ENCODE assay signal across 8 mouse cellular contexts in the genomic region with DNA sequence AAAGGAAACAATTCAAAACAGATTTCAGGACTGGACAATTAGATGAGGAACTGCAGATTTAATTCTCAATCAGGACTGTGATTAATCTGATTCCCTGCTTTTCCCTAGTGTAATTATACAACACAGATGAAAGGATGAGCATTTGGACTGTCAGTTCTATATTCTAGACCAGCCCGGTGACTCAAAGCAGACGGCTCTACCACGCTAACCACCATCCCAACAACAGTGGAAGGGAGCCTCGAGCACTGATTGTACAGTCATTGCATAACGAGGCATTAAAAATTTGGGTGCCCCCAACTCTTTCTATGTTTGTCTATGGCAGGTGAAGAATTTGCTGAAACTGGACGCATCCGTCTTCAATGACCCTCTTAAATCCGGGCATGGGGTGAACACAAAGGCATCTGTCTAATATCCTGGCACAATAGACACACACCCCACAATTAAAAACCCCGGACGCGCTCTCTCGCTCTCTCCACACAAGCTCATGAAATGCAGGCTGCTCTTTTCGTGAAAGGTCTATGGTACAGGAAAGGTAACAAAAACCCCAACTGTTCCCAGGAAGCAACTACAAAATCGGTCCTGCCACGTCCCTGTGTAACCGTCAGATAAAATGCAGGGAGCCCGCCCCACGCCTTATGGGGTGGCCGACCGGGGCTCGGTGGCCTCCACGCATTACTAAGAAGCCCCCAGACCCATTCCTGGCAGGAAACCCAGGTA. TPM values are rescaled to one million over a fixed set of nuclear protein-coding genes. Genes with fewer than 3 reads are reported as not detected.
A peak's percentile ranks its signal among the peaks of the same experiment; 100 is the strongest.
DNase-seq lines count a peak whose midpoint lies in the region; ATAC-seq and TF ChIP-seq lines count a peak whose summit lies in the region.

No protein-coding gene starts in this region.

- no peaks in the 10 kb centered on the region for H3K36me3 ChIP-seq in CH12.LX (replicated peaks in 1 of 2; ENCODE audit: control insufficient read depth in 1 of 2, insufficient read depth in 1 of 2, low read length in 1 of 2)
- no peaks in the 10 kb centered on the region for H3K36me3 ChIP-seq in embryonic facial prominence, embryonic 12.5 days
- H3K36me3 ChIP-seq in heart, embryonic 16.5 days (ENCODE audit: control insufficient read depth, insufficient read depth): no peaks in the 10 kb centered on the region
- no peaks in the 10 kb centered on the region for H3K36me3 ChIP-seq in small intestine, adult 2 months (ENCODE audit: control insufficient read depth, insufficient read depth, low read length)

- in situ Hi-C loops in CH12.LX (cut with MboI; ENCODE audit: low pct_ligation_motif_present, low pct_unique_long_range_greater_than_20kb, low sequenced_read_pairs): no loop called here

- no peaks in the 10 kb centered on the region for H3K4me1 ChIP-seq in CH12.LX (ENCODE audit: control insufficient read depth in 1 of 2, insufficient read depth in 2 of 2)
- no peaks in the 10 kb centered on the region for H3K4me1 ChIP-seq in embryonic facial prominence, embryonic 12.5 days
- no peaks in the 10 kb centered on the region; the same call in 1 of the 2 replicates for H3K4me1 ChIP-seq in heart, embryonic 16.5 days (ENCODE audit: control insufficient read depth, insufficient read depth, low read length)
- H3K4me1 ChIP-seq in small intestine, adult 2 months (ENCODE audit: control insufficient read depth, insufficient read depth, insufficient read length, low read length): no peaks in the 10 kb centered on the region

- H3K79me2 ChIP-seq in CH12.LX (replicated peaks; ENCODE audit: control insufficient read depth, extremely low read depth, insufficient read depth, poor library complexity, severe bottlenecking): no peaks in the 10 kb centered on the region

- TF ChIP-seq CTCF in CH12.LX (conservative IDR thresholded peaks at IDR 0.05 in 1 of 2, IDR thresholded peaks at IDR 0.05 in 1 of 2; ENCODE audit: low read depth in 2 of 2, low read length in 2 of 2): no peak
- TF ChIP-seq CTCF in small intestine, adult 2 months (IDR thresholded peaks at IDR 0.05; ENCODE audit: extremely low read depth, insufficient read length, insufficient replicate concordance, low read depth, low read length): no peak

- no peak overlapping the region for H3K27ac ChIP-seq in CH12.LX (ENCODE audit: insufficient read depth, low read depth)
- peak overlapping the region; percentile 90 for H3K27ac ChIP-seq in embryonic facial prominence, embryonic 12.5 days
- H3K27ac ChIP-seq in heart, embryonic 16.5 days (ENCODE audit: low read length): peak overlapping the region; percentile 87
- H3K27ac ChIP-seq in small intestine, adult 2 months (ENCODE audit: insufficient read depth, low read depth, low read length): no peak overlapping the region

- ATAC-seq in embryonic facial prominence, embryonic 12.5 days (ENCODE audit: insufficient number of reproducible peaks, insufficient read depth, low FRiP score, low TSS enrichment): no peak
- ATAC-seq in heart, embryonic 16.5 days (replicated peaks; ENCODE audit: extremely low read depth, insufficient read depth, low FRiP score): no peak

- peak; percentile 12 to 65 for DNase-seq in adrenal gland, adult (ENCODE audit: inconsistent age in 2 of 2, low spot score in 1 of 2)
- no peak for DNase-seq in adrenal gland, postnatal 14 days
- no peak for DNase-seq in CH12.LX (ENCODE audit: extremely low read depth)
- DNase-seq in layer of hippocampus, postnatal 14 days (ENCODE audit: low spot score in 2 of 2): peak; percentile 18 to 29
- peak; percentile 1 for DNase-seq in lung, postnatal 10 days

- peak overlapping the region; percentile 50; the same call in 1 of the 2 replicates for H3K4me2 ChIP-seq in CH12.LX (ENCODE audit: insufficient read depth, low read depth, poor library complexity, severe bottlenecking)
- peak overlapping the region; percentile 46 for H3K4me2 ChIP-seq in embryonic facial prominence, embryonic 12.5 days (replicated peaks)
- H3K4me2 ChIP-seq in heart, embryonic 16.5 days (ENCODE audit: low read depth, low read length): peak overlapping the region; percentile 67

- no peak for TF ChIP-seq EP300 in CH12.LX (IDR thresholded peaks at IDR 0.05; ENCODE audit: low read length)

- peaks cover 6% of the 10 kb centered on the region for H3K9me3 ChIP-seq in CH12.LX (replicated peaks; ENCODE audit: low read length)
- no peaks in the 10 kb centered on the region for H3K9me3 ChIP-seq in embryonic facial prominence, embryonic 12.5 days
- no peaks in the 10 kb centered on the region for H3K9me3 ChIP-seq in heart, embryonic 16.5 days (replicated peaks; ENCODE audit: control insufficient read depth, low read length)

- H3K27me3 ChIP-seq in CH12.LX (replicated peaks): no peaks in the 10 kb centered on the region
- no peaks in the 10 kb centered on the region for H3K27me3 ChIP-seq in embryonic facial prominence, embryonic 12.5 days
- H3K27me3 ChIP-seq in heart, embryonic 16.5 days (ENCODE audit: control insufficient read depth, insufficient read depth, low read length): no peaks in the 10 kb centered on the region
- no peaks in the 10 kb centered on the region for H3K27me3 ChIP-seq in small intestine, adult 2 months (ENCODE audit: control insufficient read depth, insufficient read depth, low read length)

- TF ChIP-seq POLR2A in CH12.LX (IDR thresholded peaks at IDR 0.05; ENCODE audit: low read depth, low read length): no peak
- no peak for TF ChIP-seq POLR2A in small intestine, adult 2 months (IDR thresholded peaks at IDR 0.05; ENCODE audit: low read depth, low read length)

- peak overlapping the region; percentile 63 for H3K9ac ChIP-seq in CH12.LX (ENCODE audit: insufficient read depth, low read depth)
- peak overlapping the region; percentile 68 for H3K9ac ChIP-seq in embryonic facial prominence, embryonic 12.5 days
- H3K9ac ChIP-seq in heart, embryonic 16.5 days (ENCODE audit: low read length): peak overlapping the region; percentile 70

- 19% methylated on average over 22 of the region's 22 CpGs for WGBS in embryonic facial prominence, embryonic 12.5 days
- 12% methylated on average over 22 of the region's 22 CpGs for WGBS in heart, embryonic 16.5 days
- WGBS in small intestine, adult 2 months: 13% methylated on average over 22 of the region's 22 CpGs

- dilution Hi-C loops in CH12.LX (cut with MboI; ENCODE audit: extremely low pct_ligation_motif_present, extremely low pct_unique_long_range_greater_than_20kb, low sequenced_read_pairs): no loop called here

- TF ChIP-seq RAD21 in CH12.LX (IDR thresholded peaks at IDR 0.05; ENCODE audit: low read depth, low read length): no peak

- peak overlapping the region in 2 of 3 experiments; percentile 21 to 68 for H3K4me3 ChIP-seq in CH12.LX (replicated peaks in 1 of 3; ENCODE audit: low read depth in 2 of 3, low read length in 2 of 3, poor library complexity in 1 of 3)
- peak overlapping the region; percentile 60 for H3K4me3 ChIP-seq in embryonic facial prominence, embryonic 12.5 days
- peak overlapping the region; percentile 75 for H3K4me3 ChIP-seq in heart, embryonic 16.5 days (ENCODE audit: low read length)
- H3K4me3 ChIP-seq in small intestine, adult 2 months (ENCODE audit: low read depth, low read length): peak overlapping the region; percentile 80

TF ChIP-seq in CH12.LX, 34 proteins besides CTCF, POLR2A, EP300 and RAD21:
- TF ChIP-seq JUN (IDR thresholded peaks at IDR 0.05; ENCODE audit: insufficient read depth, low read depth, low read length) (no peak), SIN3A (IDR thresholded peaks at IDR 0.05; ENCODE audit: low read length) (no peak), MEF2A (IDR thresholded peaks at IDR 0.05; ENCODE audit: borderline replicate concordance, low read depth, low read length) (no peak), NELFE (IDR thresholded peaks at IDR 0.05; ENCODE audit: low read depth, low read length) (no peak), BHLHE40 (IDR thresholded peaks at IDR 0.05; ENCODE audit: low read depth, low read length) (no peak), NRF1 (IDR thresholded peaks at IDR 0.05; ENCODE audit: low read depth, low read length) (no peak), POLR2AphosphoS2 (IDR thresholded peaks at IDR 0.05; ENCODE audit: low read depth, low read length) (no peak), ELF1 (IDR thresholded peaks at IDR 0.05; ENCODE audit: low read depth, low read length) (no peak), TCF12 (IDR thresholded peaks at IDR 0.05; ENCODE audit: low read depth, low read length) (no peak), MAFK (IDR thresholded peaks at IDR 0.05; ENCODE audit: insufficient replicate concordance, low read length) (no peak), ZKSCAN1 (IDR thresholded peaks at IDR 0.05; ENCODE audit: borderline replicate concordance, low read depth, low read length) (no peak)

RNA-seq across cellular contexts. Expression of gene Cask, which starts 5.9 kb away (rescaled TPM):
- 27.9 and 32.2 TPM in 2 replicates for total RNA-seq in adrenal gland, postnatal 14 days (2021)
- total RNA-seq in CH12.LX (2012; rRNA removed): 4.0 and 5.0 TPM in 2 replicates
- 0.40 and 1.0 TPM in 2 replicates for total RNA-seq in CH12.LX (2014; rRNA removed)
- polyA plus RNA-seq in CH12.LX (2012; ENCODE audit: insufficient read length, low read depth): 0.49 and 1.3 TPM in 2 replicates
- 15.0 and 16.1 TPM in 2 replicates for polyA plus RNA-seq in embryonic facial prominence, embryonic 12.5 days (2016; fragmentation: Nextera tagmentation; extraction: Ambion mirVana)
- polyA plus RNA-seq in heart, embryonic 16.5 days (2015; fragmentation: Nextera tagmentation; extraction: Ambion mirVana): 5.0 and 6.3 TPM in 2 replicates
- 100 to 1,000 TPM; 106 to 112 TPM for total RNA-seq in layer of hippocampus, postnatal 14 days (2021)
- 3.0 and 9.2 TPM in 2 replicates for polyA plus RNA-seq in small intestine, adult 2 months (2012; rRNA removed)

Comparison
In these comparisons a context has a peak if more than half of its experiments do, and no peak if none do; other contexts are left out.
1. DNase-seq: peak in adrenal gland, adult (2 of 2), layer of hippocampus, postnatal 14 days (2 of 2) and lung, postnatal 10 days (single experiment); none in adrenal gland, postnatal 14 days (single experiment) and CH12.LX (single experiment).
2. H3K27ac ChIP-seq: peak in embryonic facial prominence, embryonic 12.5 days (single experiment) and heart, embryonic 16.5 days (single experiment); none in CH12.LX (single experiment) and small intestine, adult 2 months (single experiment).
3. Peak in every context shown above with its lines, with median percentiles within 50 percentile points of each other: H3K4me2 ChIP-seq, H3K4me3 ChIP-seq and H3K9ac ChIP-seq.